Mouse (Mus musculus): ENCODE data around the gene Dbil5. TPM values are rescaled to one million over a fixed set of nuclear protein-coding genes. Genes with fewer than 3 reads are reported as not detected.
"Not testable (repeated sequence)": the region's sequence is repeated elsewhere in the genome, so short reads cannot be mapped to it uniquely, and the experiment has no call there.

Dbil5 gene
- total RNA-seq (2021): 1 to 10 TPM in 1 of 2 experiments, under 1 TPM in 1; 0.69 to 1.3 TPM
- long read RNA-seq: 0 reads

DNA sequence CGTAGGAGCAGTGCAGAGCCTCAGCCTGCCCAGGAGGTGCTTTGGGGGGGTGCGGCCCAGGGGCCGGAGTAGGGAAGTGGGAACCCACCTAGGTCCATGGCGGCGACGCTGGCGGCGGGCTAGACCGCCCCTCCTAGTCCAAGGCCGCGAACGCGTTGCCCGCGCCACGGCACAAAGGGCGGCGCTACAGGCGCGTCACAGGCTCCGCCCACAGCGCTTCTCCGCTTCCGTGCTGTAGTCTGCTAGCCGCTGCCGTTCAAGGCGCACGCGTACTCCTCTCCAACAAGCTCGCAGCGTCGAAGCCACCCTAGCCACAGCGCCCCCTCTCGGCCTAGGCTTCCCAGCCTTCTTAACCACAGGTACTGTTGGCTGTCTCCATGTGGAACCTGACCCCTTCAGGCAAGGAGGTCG is at the start of gene Dbil5, which contains the start of gene Gemin4:
TSS of gene Dbil5 (plus strand) at position 219 of the 411 bp plus-strand sequence.
TSS of gene Gemin4 (minus strand) at position 275 of the 411 bp plus-strand sequence.
- peak; percentile 96 to 97 for DNase-seq (ENCODE audit: low spot score in 2 of 2)

GRCm38 (mm10) chr11:76168976-76169375 is 48.4 kb upstream of the Dbil5 start:
- no peak for DNase-seq (ENCODE audit: low spot score in 2 of 2)

DNA sequence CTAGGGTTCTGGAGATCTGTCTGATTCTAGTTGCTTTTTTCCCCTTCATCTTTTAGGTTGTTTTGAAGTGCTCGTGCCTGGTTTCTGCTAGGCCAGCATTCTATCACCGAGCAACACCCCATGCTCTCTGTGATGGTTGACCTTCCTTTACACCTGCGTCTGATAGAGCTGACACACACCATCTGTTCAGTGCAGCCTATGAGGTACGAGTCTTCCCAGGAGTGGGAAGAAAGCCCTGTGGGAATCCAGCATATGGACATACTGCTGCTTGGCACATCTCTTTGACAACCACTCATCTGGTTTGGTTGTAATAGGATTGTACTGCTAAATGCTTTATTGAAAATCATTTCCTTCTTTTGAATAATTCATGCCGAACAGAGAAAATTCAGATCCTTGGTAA is 47.2 kb upstream of the Dbil5 start:
- no peak for DNase-seq (ENCODE audit: low spot score in 2 of 2)

DNA sequence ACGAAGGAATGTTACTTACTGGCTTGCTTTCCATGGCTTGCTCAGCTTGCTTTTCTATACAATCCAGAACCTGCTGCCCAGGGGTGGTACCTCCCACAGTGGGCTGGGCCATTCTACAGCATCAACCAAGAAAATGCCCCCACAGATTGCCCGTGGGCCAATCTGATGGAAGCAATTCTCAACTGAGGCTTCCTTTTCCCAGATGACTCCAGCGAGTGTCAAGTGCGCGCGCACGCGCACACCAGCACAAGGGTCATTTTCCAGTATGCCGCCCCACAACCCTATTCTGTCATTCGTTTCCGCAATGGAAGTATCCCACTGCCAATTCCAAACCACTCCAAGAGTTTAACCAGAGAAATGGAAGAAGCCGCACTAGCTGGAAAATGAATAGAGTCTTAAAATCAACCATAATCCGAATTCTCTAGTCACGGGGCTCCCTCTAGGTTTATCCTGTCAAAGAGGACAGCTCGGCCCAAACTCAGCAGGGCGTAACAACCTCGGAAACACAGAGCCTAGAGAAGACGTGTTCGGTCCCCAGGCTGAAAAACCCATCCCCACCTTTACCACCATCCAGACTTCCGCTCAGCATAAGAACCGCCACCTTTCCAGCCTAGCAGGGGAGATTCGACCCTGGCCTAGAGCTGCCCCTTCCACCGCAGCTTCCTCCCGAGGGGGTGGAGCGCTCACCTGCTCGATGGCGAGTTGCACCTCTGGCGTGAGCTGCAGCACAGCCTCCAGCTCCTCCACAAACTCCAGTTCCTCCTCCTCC is 38.5 kb upstream of the Dbil5 start:
- DNase-seq (ENCODE audit: low spot score in 2 of 2): peak; percentile 34 to 37

- peak; percentile 84 to 87 for DNase-seq (ENCODE audit: low spot score in 2 of 2)
Observed at GRCm38 (mm10) chr11:76179495-76180145, 37.8 kb upstream of the Dbil5 start, which contains the start of the genes Vps53 and Fam57a. Gene Vps53, minus strand, starts transcription at chr11:76179647. Gene Fam57a, plus strand, starts transcription at chr11:76179671.

- DNase-seq (ENCODE audit: low spot score in 2 of 2): no peak
Observed at GRCm38 (mm10) chr11:76180146-76180540, 37.3 kb upstream of the Dbil5 start.

- no peak for DNase-seq (ENCODE audit: low spot score in 2 of 2)
Observed at GRCm38 (mm10) chr11:76183745-76184144, 33.7 kb upstream of the Dbil5 start.

DNA sequence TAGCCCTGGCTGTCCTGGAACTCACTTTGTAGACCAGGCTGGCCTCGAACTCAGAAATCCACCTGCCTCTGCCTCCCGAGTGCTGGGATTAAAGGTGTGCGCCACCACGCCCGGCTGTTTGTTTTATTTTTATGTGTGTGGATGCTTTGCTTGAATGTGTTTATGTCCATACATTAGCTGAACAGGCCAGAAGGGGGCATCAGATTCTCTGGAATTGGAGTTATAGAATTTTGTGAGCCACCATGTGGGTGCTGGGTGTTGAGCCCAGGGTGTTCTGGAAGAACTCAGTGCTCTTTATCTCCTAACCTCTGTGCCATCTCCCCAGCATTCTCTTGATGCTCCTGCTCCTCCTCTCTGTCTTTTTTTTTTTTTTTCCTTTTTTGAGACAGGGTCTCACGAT is 30.5 kb upstream of the Dbil5 start:
- DNase-seq (ENCODE audit: low spot score in 2 of 2): no peak

DNA sequence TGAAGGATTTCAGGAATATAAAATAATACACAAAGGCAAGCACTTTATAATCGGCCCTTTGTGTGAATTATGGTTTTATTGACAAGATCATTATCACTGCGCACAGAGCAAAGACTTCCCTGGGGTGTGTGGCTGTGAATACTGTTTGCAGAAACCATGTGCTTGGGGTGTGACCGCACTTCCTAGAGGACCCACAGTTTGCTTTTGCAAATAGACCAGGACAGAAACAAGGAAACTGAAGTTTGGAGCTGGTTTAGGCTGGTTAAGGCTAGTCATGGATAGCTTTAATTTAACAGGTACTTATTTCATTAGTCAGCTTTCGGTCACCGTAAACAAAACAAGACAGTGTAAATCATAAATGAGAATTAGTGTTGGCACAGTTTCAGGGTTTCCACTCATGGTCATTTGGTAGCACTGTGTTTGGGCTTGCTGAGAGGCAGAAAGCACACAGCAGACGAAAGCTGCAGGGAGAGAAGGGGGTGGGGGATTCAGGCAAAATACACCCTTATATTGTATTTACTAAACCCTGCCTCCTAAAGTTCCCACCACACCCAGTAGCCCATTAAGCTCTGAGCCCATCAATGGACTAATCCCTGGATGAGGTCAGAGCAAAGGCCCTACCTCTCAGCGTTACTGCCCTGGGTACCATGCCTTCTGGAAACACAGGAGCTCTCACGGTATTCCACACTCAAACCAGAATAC is 21.0 kb upstream of the Dbil5 start:
- DNase-seq (ENCODE audit: low spot score in 2 of 2): no peak

DNA sequence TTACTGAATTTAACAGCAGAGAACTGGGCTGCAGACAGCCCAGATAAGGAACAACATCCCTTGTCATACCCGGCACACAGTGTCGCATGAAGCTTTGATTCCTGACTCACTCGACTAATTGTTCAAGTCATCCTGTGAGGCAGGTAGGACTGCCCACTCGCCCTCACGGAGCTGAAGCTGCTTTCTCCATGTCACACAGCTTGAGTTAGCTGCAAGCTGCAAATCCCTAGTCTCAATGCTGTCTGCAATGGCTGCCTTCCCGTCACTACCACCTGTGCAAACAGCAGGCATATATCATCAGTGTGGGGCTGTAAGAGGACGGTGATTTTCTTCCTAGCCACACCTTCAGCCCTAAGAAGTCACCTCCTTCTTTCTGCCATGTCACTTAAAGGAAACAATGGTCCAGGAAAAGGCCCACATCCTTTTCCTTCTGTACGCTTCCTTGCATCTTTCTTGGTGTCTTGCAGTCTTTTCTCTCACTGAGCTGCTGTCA is 20.4 kb upstream of the Dbil5 start:
- DNase-seq (ENCODE audit: low spot score in 2 of 2): no peak

GRCm38 (mm10) chr11:76201761-76202674 is 15.4 kb upstream of the Dbil5 start:
- DNase-seq (ENCODE audit: low spot score in 2 of 2): peak; percentile 79 to 89

- DNase-seq (ENCODE audit: low spot score in 2 of 2): no peak
Observed at GRCm38 (mm10) chr11:76206793-76207192, 10.6 kb upstream of the Dbil5 start.

GRCm38 (mm10) chr11:76210228-76210985 is 7.0 kb upstream of the Dbil5 start:
- DNase-seq (ENCODE audit: low spot score in 2 of 2): no peak

DNA sequence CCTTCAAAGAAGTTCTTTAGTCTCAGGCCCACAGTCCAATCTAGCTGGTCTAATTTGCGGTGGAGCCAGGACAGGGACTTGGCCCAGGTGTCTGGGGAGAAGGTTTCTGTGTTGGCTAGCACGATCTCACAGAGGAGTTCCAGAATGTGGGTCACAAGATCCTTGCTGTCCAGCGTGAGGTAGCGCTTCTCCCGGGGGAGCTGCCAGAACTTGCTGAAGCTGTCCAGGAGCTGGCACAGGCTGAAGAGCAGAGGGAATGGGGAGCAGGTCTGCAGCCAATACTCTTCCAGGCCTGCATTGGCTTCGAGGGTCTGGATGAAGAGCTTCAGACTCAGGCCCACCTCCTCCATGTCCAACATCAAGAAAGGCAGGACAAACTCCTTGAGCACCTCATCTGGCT is 5.8 kb upstream of the Dbil5 start:
- DNase-seq (ENCODE audit: low spot score in 2 of 2): not testable (repeated sequence)

DNA sequence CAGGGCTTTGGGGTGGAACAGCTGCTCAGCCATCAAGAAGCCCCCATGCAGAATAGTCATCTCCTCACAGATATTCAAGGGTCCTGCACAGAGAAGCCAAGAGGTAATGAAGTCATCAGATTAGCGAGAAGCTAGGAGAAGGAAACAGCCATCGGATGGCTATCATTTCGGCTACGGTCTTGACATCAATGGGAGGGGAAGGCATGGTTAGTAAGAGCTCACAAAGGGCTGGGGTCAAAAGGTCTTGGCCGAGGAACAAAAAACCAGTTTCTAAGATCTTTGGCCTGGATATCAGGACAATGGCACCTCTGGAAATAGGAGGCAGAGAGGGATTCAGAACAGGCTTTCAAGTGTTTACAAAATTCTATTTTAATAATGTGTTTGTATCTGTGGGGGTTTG is 3.6 kb upstream of the Dbil5 start:
- DNase-seq (ENCODE audit: low spot score in 2 of 2): no peak

DNA sequence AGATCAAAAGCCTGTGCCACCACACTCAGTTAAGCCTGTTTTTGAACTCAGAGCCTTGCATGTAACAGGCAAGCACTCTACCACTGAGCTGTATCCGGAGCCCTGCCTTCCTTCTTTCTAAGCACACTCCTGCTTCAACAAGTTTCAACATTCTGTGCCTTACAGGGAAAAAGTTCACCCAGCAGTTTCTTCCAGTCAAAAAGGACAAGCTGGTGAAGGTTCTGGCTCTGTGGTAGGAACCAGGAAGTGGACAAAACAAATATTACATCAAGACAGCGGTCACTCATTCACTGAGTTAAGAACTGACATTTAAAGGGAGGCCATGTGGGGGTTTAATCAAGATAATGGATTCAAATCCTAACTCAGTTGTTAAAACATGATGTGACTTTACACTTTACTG is 2.4 kb upstream of the Dbil5 start:
- no peak for DNase-seq (ENCODE audit: low spot score in 2 of 2)

- no peak for DNase-seq (ENCODE audit: low spot score in 2 of 2)
Observed at GRCm38 (mm10) chr11:76216049-76216540, 1.3 kb upstream of the Dbil5 start.

DNA sequence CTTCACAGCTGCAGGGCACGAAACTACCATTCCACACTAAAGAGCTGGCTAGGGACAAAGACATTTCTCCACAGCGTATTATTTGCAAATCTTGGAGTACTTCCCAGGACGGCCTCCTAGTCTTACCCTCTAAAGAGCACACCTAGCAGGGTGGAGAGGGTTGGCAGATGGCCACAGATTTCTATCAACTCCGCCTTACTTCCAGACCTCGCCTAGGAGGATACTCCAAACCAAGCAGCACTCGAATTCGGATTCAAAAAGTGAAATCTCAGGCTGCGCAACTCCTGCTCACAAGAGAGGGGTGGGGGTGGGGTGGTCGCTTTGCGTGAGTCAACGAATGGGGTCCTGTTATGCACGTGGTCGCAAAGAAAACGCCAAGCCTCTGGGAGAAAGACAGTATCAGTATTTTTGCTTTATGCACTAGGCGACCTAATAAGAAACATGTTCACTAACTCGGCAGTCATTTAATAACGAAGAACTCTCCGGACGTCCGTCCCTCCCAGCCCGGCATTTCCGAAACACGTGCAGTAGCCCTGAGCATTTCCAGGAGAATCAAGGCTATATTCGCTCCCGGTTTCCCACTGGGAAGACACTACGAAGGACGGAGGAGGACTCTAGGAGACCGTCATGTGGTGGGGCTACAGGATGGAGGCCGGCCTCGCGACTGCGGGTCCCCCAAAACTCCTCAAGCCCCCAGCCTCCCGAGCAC is 573 bp upstream of the Dbil5 start:
- DNase-seq (ENCODE audit: low spot score in 2 of 2): peak; percentile 13 to 41

DNA sequence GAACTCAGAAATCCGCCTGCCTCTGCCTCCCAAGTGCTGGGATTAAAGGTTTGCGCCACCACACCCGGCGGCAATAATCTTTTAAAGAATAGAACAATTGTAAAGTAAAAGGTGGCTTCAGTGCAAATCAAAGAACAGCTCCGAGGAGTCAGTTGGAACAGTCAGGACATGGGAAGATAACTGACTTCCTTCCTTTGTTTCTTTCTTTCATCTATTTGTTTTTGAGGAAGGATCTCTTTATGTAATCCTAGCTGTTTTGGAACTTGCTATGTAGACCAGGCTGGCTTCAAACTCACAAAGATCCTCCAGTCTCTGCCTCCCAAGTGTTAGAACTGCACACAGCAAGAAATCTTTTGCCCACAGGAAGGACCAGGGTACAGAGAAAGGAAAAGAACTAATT is 7.2 kb downstream of the Dbil5 start:
- no peak for DNase-seq (ENCODE audit: low spot score in 2 of 2)
